Mouse (Mus musculus) heart, adult 2 months (tissue): ENCODE measurements around the gene Foxn3. TPM values are rescaled to one million over a fixed set of nuclear protein-coding genes. Genes with fewer than 3 reads are reported as not detected.

Experiments used
- DNase-seq, 2 experiments: peaks; one replicate each; pipeline ENCODE4 v3.0.0; 2021
- H3K27ac ChIP-seq: fragments of 200-600 bp; 2 replicates; pipeline ENCODE4 v1.8.1; 2022
- H3K27me3 ChIP-seq: fragments of 200-500 bp; 2 replicates; pipeline ENCODE4 v1.6.1; 2012; ENCODE audit warnings: mild to moderate bottlenecking, low read length, inconsistent platforms, mixed read lengths; ENCODE audit not compliant: control insufficient read depth, insufficient read depth
- H3K36me3 ChIP-seq: fragments of 200-500 bp; 2 replicates; pipeline ENCODE4 v1.6.1; 2012; ENCODE audit warnings: low read length, inconsistent platforms; ENCODE audit not compliant: control insufficient read depth, insufficient read depth
- H3K4me1 ChIP-seq: fragments of 200-500 bp; 2 replicates; pipeline ENCODE4 v1.6.1; 2011; ENCODE audit warnings: low read length; ENCODE audit not compliant: control insufficient read depth, insufficient read depth
- H3K4me3 ChIP-seq: fragments of 200-600 bp; 2 replicates; pipeline ENCODE4 v1.8.1; 2022
- H3K79me2 ChIP-seq: fragments of 200-500 bp; replicated peaks from 2 replicates; pipeline ENCODE4 v1.6.1; 2012; ENCODE audit warnings: mild to moderate bottlenecking, inconsistent platforms, low read length, moderate library complexity, mixed read lengths; ENCODE audit not compliant: control insufficient read depth, insufficient read depth
- H3K9ac ChIP-seq: fragments of 200-500 bp; 2 replicates; pipeline ENCODE4 v1.6.1; 2012; ENCODE audit warnings: low read depth, mild to moderate bottlenecking, control low read depth, inconsistent platforms, low read length, mixed read lengths
- CTCF ChIP-seq: fragments of 200-600 bp; IDR thresholded peaks from 2 replicates; pipeline ENCODE4 v1.8.1; 2022; ENCODE audit warnings: antibody characterized with exemption, mild to moderate bottlenecking, moderate library complexity
- EP300 ChIP-seq: fragments of 200-500 bp; IDR thresholded peaks from 2 replicates; pipeline ENCODE4 v1.6.1; 2011; ENCODE audit warnings: low read depth, low read length, control low read depth; ENCODE audit not compliant: insufficient read depth
- POLR2A ChIP-seq: fragments of 200-500 bp; IDR thresholded peaks from 2 replicates; pipeline ENCODE4 v1.6.1; 2011; ENCODE audit warnings: mild to moderate bottlenecking, low read depth, low read length, control low read depth; ENCODE audit not compliant: insufficient read depth
- WGBS: fragments of 180-500 bp; shearing (Covaris S2); methylation state at CpG from one replicate; pipeline ENCODE4 v1.1.7; 2018; 5-methylcytosine and 5-hydroxymethylcytosine counted together
- intact Hi-C: fragments of 180-260 bp; cut with DNase I; formaldehyde crosslinking; loops from one replicate; pipeline ENCODE4 v1.15.1; 2025
- polyA plus RNA-seq: library from polyadenylated mRNA; depleted of rRNA; stranded (reverse); fragments of >200 nt; gene quantifications from 2 replicates; pipeline ENCODE4 v1.2.3, GENCODE M21; 2012
- total RNA-seq, 2 experiments: library from RNA; stranded (reverse); gene quantifications; 2 replicates each; pipeline ENCODE4 v1.2.3; 2021

Foxn3 gene
- total and polyA plus RNA-seq, 3 experiments, result 28.1 to 117 (median 106) TPM

DNA sequence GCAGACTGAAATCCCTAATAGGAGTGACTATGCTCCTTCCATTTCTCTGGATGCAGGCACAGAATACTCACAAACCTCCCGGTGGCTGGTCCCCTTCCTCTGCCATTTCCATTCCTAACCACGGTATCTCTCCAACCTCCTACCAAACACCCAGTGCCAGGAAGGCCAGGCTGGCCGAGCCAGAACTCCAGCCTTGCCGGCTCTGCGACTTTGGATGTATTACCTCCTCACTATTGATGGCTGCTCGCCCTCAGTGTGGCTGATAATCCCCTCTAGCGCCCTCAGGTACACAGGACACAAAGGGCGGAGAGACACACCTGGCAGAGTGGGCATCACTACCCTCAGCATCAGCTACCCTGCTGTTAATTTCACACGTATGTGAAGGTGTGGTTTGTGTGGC, 318.7 kb downstream of the Foxn3 start:
- Histone ChIP-seq H3K9ac (no peak overlapping the region), H3K79me2 (no peaks in the 10 kb centered on the region; the same call in 1 of the 2 replicates), H3K27ac (no peak overlapping the region), H3K27me3 (no peaks in the 10 kb centered on the region), H3K4me1 (peaks cover 13% of the 10 kb centered on the region), H3K4me3 (no peak overlapping the region), H3K36me3 (no peaks in the 10 kb centered on the region; the same call in 1 of the 2 replicates)
- intact Hi-C loops, result no loop called here
- TF ChIP-seq EP300 (no peak), CTCF (no peak), POLR2A (no peak)
- WGBS, result 86% methylated on average over 9 of the region's 9 CpGs
- no peak for DNase-seq

DNA sequence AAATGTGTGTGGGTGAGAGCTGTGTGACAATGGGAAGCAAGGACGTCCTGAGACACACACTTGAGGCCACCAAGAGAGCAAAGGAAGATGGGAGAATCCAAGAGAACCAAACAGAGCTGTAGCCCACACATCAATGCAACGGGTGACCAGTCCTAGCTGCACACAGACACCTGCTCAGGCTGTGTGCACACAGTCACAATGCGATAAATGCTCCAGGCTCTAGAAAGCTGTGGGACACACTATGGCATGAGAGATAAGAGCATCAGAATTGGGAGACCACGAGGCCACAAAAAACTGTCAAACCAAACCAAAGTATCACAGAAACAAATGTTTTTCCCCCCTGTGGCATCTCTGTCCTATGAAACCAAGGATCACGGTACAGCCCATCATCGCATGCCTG, 319.1 kb downstream of the Foxn3 start:
- Histone ChIP-seq H3K4me1 (peaks cover 13% of the 10 kb centered on the region), H3K36me3 (no peaks in the 10 kb centered on the region; the same call in 1 of the 2 replicates), H3K4me3 (no peak overlapping the region), H3K9ac (no peak overlapping the region), H3K27me3 (no peaks in the 10 kb centered on the region), H3K27ac (no peak overlapping the region), H3K79me2 (no peaks in the 10 kb centered on the region; the same call in 1 of the 2 replicates)
- TF ChIP-seq CTCF (no peak), EP300 (no peak), POLR2A (no peak)
- intact Hi-C loops, result no loop called here
- no peak for DNase-seq
- WGBS, result 93% methylated on average over 6 of the region's 6 CpGs

DNA sequence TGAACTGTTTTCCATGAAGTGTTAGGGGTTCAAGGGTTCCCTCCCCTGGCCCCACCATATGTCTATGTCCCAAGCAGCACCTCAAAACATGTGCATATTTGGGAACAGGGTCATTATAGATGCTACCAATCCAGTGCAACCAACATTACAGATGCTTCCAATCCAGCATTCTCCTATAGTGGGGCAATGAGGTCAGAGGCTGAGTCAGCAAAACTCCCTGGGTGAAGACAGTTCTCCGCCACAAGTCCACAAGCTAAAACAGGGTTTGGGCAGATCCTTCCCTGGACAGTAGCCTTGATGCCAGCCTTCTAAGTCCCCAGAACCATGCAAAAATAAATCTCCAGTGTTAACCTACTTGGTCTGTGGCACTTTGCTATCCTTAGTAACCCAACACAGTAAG, 320.1 kb downstream of the Foxn3 start:
- intact Hi-C loops, result no loop called here
- WGBS, result 94% methylated on average over 1 of the region's 1 CpGs
- H3K36me3 ChIP-seq, result no peaks in the 10 kb centered on the region; the same call in 1 of the 2 replicates
- H3K27me3 ChIP-seq, result no peaks in the 10 kb centered on the region
- TF ChIP-seq CTCF (no peak), POLR2A (no peak), EP300 (no peak)
- peaks cover 13% of the 10 kb centered on the region for H3K4me1 ChIP-seq
- no peak overlapping the region for H3K4me3 ChIP-seq
- H3K79me2 ChIP-seq, result no peaks in the 10 kb centered on the region
- H3K27ac ChIP-seq, result no peak overlapping the region
- no peak overlapping the region for H3K9ac ChIP-seq
- DNase-seq, result no peak

DNA sequence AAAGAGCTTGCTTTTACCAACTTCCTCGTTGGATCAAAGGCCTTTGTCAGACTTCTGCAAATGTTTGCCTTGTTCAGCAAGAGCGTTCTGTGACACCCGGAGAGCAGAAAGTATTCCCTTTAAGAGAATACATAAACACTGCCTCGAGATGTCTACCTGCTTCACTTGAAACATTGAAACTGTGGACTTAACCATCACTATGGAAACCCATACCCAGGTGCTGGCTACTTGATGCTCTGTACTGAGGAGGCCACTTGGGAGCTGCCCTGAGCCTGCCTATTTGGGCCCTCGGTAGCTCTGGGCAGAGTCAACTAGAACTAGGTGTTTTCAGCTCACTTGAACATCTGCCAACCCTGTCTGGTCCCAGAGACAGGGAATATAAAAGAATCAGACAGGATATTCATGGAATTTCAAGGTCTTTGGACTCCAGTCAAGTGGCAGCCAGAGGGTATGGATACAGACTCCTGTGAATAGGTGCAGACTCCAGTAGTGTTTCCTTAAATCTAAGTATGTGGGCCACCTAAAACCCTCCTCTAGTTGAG, 323.1 kb downstream of the Foxn3 start:
- 64% methylated on average over 5 of the region's 5 CpGs for WGBS
- no peaks in the 10 kb centered on the region; the same call in none of the 2 replicates for H3K79me2 ChIP-seq
- TF ChIP-seq CTCF (no peak), POLR2A (no peak), EP300 (no peak)
- H3K4me1 ChIP-seq, result peaks cover 3% of the 10 kb centered on the region; the same call in 1 of the 2 replicates
- no peak overlapping the region for H3K27ac ChIP-seq
- no peak for DNase-seq
- no peak overlapping the region for H3K4me3 ChIP-seq
- no peaks in the 10 kb centered on the region; the same call in 1 of the 2 replicates for H3K36me3 ChIP-seq
- no peaks in the 10 kb centered on the region for H3K27me3 ChIP-seq
- intact Hi-C loops, result no loop called here
- H3K9ac ChIP-seq, result no peak overlapping the region

DNA sequence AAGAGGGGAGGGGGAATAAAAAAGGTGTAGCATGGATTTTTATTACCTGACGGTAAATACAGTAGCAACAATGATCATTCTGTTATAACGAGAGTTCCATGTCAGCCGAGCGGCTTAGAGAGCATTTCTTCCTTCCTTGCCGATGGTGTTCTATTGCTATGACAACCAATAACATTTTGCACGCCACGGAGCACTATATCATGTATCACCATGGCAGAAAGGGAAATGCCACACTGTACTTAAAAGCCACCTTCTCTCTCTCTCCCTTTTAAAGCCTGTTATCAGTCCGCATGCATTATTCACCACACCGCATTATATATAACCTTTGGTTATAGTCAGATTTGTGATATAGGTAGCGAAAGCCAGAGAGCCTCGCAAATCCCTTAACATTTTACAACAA, 323.6 kb downstream of the Foxn3 start:
- Histone ChIP-seq H3K27me3 (no peaks in the 10 kb centered on the region), H3K9ac (no peak overlapping the region), H3K36me3 (no peaks in the 10 kb centered on the region; the same call in 1 of the 2 replicates), H3K79me2 (no peaks in the 10 kb centered on the region; the same call in none of the 2 replicates), H3K4me1 (peaks cover 3% of the 10 kb centered on the region; the same call in 1 of the 2 replicates), H3K4me3 (no peak overlapping the region), H3K27ac (no peak overlapping the region)
- DNase-seq, result no peak
- 88% methylated on average over 11 of the region's 11 CpGs for WGBS
- intact Hi-C loops, result no loop called here
- TF ChIP-seq EP300, result no peak
- no peak for TF ChIP-seq POLR2A
- no peak for TF ChIP-seq CTCF

DNA sequence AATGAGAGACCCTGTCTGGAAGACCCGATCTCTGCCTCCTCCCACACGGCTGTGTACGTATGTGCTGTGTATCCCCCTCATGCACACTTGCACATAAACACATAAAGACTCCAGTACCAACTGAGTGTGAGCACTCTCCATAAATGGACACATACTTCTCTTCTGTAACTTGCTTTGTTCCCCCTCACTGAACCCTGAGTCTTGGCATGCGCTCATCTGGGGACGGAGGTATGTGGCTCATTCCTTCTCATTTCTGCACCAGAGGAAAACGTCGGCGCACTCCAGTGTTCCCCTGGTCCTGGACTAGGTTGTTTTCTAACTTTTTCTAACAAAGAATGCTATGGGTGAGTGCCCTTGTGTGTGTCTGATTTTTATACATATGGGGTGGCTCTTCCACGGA, 325.9 kb downstream of the Foxn3 start:
- H3K9ac ChIP-seq, result no peak overlapping the region
- no peaks in the 10 kb centered on the region; the same call in none of the 2 replicates for H3K79me2 ChIP-seq
- no peak overlapping the region for H3K4me3 ChIP-seq
- H3K27ac ChIP-seq, result no peak overlapping the region
- no peak for DNase-seq
- H3K36me3 ChIP-seq, result no peaks in the 10 kb centered on the region; the same call in 1 of the 2 replicates
- no peaks in the 10 kb centered on the region for H3K27me3 ChIP-seq
- 89% methylated on average over 9 of the region's 9 CpGs for WGBS
- H3K4me1 ChIP-seq, result peaks cover 5% of the 10 kb centered on the region
- no peak for TF ChIP-seq CTCF
- TF ChIP-seq POLR2A, result no peak
- TF ChIP-seq EP300, result no peak
- intact Hi-C loops, result no loop called here
